Mouse (Mus musculus) CD4-positive, CD25-positive, alpha-beta regulatory T cell, adult 4 months (primary cell): ENCODE measurements around the gene Btrc. TPM values are rescaled to one million over a fixed set of nuclear protein-coding genes. Genes with fewer than 3 reads are reported as not detected.
"Not testable (repeated sequence)": the region's sequence is repeated elsewhere in the genome, so short reads cannot be mapped to it uniquely, and the experiment has no call there.

Source experiments
- ATAC-seq: one replicate; pipeline ENCODE4 v1.8.0; 2017
- polyA plus RNA-seq, 2 experiments: library from polyadenylated mRNA; unstranded; fragments of 100-300 nt; shearing (Covaris generic); gene quantifications; one replicate each; pipeline ENCODE4 v1.2.1; 2017

Btrc gene
- 10 to 100 TPM; 34.2 to 38.6 TPM for polyA plus RNA-seq

- ATAC-seq: peak; percentile 97
These were observed at the start of gene Btrc for GRCm38 (mm10) chr19:45363384-45363926. Btrc (plus strand) TSS chr19:45363734.

GRCm38 (mm10) chr19:45317473-45317882 is 46.1 kb upstream of the Btrc start:
- no peak for ATAC-seq

GRCm38 (mm10) chr19:45321062-45321461 is 42.5 kb upstream of the Btrc start:
- no peak for ATAC-seq

- ATAC-seq: no peak
These were observed 34.5 kb upstream of the Btrc start for GRCm38 (mm10) chr19:45329039-45329438.

- no peak for ATAC-seq
These were observed 33.7 kb upstream of the Btrc start for GRCm38 (mm10) chr19:45329748-45330298.

GRCm38 (mm10) chr19:45336718-45337117 is 26.8 kb upstream of the Btrc start:
- no peak for ATAC-seq

- ATAC-seq: no peak
These were observed 25.4 kb upstream of the Btrc start for GRCm38 (mm10) chr19:45338182-45338581.

GRCm38 (mm10) chr19:45343941-45344340 is 19.6 kb upstream of the Btrc start:
- no peak for ATAC-seq

- ATAC-seq: no peak
These were observed 15.3 kb upstream of the Btrc start for GRCm38 (mm10) chr19:45348188-45348587.

GRCm38 (mm10) chr19:45350456-45350855 is 13.1 kb upstream of the Btrc start:
- no peak for ATAC-seq

GRCm38 (mm10) chr19:45352706-45353105 is 10.8 kb upstream of the Btrc start:
- not testable (repeated sequence) for ATAC-seq

- no peak for ATAC-seq
These were observed 7.9 kb upstream of the Btrc start for GRCm38 (mm10) chr19:45355678-45356077.

GRCm38 (mm10) chr19:45356868-45357267 is 6.7 kb upstream of the Btrc start:
- ATAC-seq: not testable (repeated sequence)

- no peak for ATAC-seq
These were observed 3.0 kb upstream of the Btrc start for GRCm38 (mm10) chr19:45360486-45360885.

GRCm38 (mm10) chr19:45363933-45364391 is 428 bp downstream of the Btrc start:
- peak; percentile 16 for ATAC-seq

- ATAC-seq: no peak
These were observed 3.1 kb downstream of the Btrc start for GRCm38 (mm10) chr19:45366651-45367050.

GRCm38 (mm10) chr19:45384815-45385214 is 21.3 kb downstream of the Btrc start:
- ATAC-seq: not testable (repeated sequence)

GRCm38 (mm10) chr19:45388551-45388950 is 25.0 kb downstream of the Btrc start:
- ATAC-seq: no peak

GRCm38 (mm10) chr19:45394078-45394477 is 30.5 kb downstream of the Btrc start:
- ATAC-seq: no peak

- no peak for ATAC-seq
These were observed 47.5 kb downstream of the Btrc start for GRCm38 (mm10) chr19:45411000-45411399.

- no peak for ATAC-seq
These were observed 49.2 kb downstream of the Btrc start for GRCm38 (mm10) chr19:45412694-45413093.

GRCm38 (mm10) chr19:45413966-45414365 is 50.4 kb downstream of the Btrc start:
- no peak for ATAC-seq

- no peak for ATAC-seq
These were observed 54.1 kb downstream of the Btrc start for GRCm38 (mm10) chr19:45417601-45418000.

- ATAC-seq: no peak
These were observed 58.7 kb downstream of the Btrc start for GRCm38 (mm10) chr19:45422276-45422675.

GRCm38 (mm10) chr19:45428146-45428545 is 64.6 kb downstream of the Btrc start:
- ATAC-seq: no peak
